ENCODE assay signal across 9 mouse cellular contexts in genomic region chr15:93750953-93751352, GRCm38 (mm10).
DNase-seq lines count a peak whose midpoint lies in the region; ATAC-seq and TF ChIP-seq lines count a peak whose summit lies in the region.
"Had no signal": no experiment of that assay in that cellular context is flagged by ENCODE, and none has a peak within 500 bp of the region (broad histone marks: within the 10 kb centered on the region; RNA-seq: fewer than 3 reads in every experiment).

No protein-coding gene starts in this region.

- no peak overlapping the region for H3K4me3 ChIP-seq in hindbrain, embryonic 11.5 days (ENCODE audit: low read depth, low read length)
- no peak overlapping the region for H3K4me3 ChIP-seq in hindbrain, embryonic 13.5 days
- no peak overlapping the region for H3K4me3 ChIP-seq in heart, embryonic 12.5 days
- H3K4me3 ChIP-seq in lung, adult 2 months (replicated peaks; ENCODE audit: extremely low read depth, low read depth, low read length): no peak overlapping the region
- H3K4me3 ChIP-seq in forebrain, embryonic 12.5 days (replicated peaks): no peak overlapping the region
- H3K4me3 ChIP-seq: erythroblast, embryonic 14.5 days had no signal

- DNase-seq in hindbrain, embryonic 11.5 days (ENCODE audit: low spot score): peak; percentile 19
- DNase-seq in brain, embryonic 14.5 days (ENCODE audit: low read depth): peak; percentile 19
- peak; percentile 9 to 23 for DNase-seq in layer of hippocampus, adult 8-10 months (ENCODE audit: low spot score in 2 of 2)
- DNase-seq in lung, adult 2 months: no peak
- DNase-seq in testis, postnatal 10 days (ENCODE audit: low spot score): peak; percentile 53

- H3K4me2 ChIP-seq in hindbrain, embryonic 11.5 days (replicated peaks; ENCODE audit: low read depth, low read length): no peak overlapping the region
- no peak overlapping the region for H3K4me2 ChIP-seq in hindbrain, embryonic 13.5 days
- peak overlapping the region; percentile 50 for H3K4me2 ChIP-seq in heart, embryonic 12.5 days
- no peak overlapping the region for H3K4me2 ChIP-seq in forebrain, embryonic 12.5 days

- no peaks in the 10 kb centered on the region for H3K4me1 ChIP-seq in hindbrain, embryonic 11.5 days (replicated peaks; ENCODE audit: control insufficient read depth, insufficient read depth, low read length)
- H3K4me1 ChIP-seq in hindbrain, embryonic 13.5 days (replicated peaks): no peaks in the 10 kb centered on the region
- peaks cover 6% of the 10 kb centered on the region; the same call in 1 of the 2 replicates for H3K4me1 ChIP-seq in heart, embryonic 12.5 days (replicated peaks)
- H3K4me1 ChIP-seq in lung, adult 2 months (ENCODE audit: control insufficient read depth, insufficient read depth, low read length): peaks cover 2% of the 10 kb centered on the region; the same call in 1 of the 2 replicates
- no peaks in the 10 kb centered on the region for H3K4me1 ChIP-seq in forebrain, embryonic 12.5 days

- H3K9me3 ChIP-seq in hindbrain, embryonic 11.5 days (ENCODE audit: control insufficient read depth, low read length): no peaks in the 10 kb centered on the region
- H3K9me3 ChIP-seq in hindbrain, embryonic 13.5 days: no peaks in the 10 kb centered on the region
- 0 out of 2 replicates have a peak, but pooled peaks cover 7% of the 10 kb centered on the region for H3K9me3 ChIP-seq in heart, embryonic 12.5 days (replicated peaks)
- no peaks in the 10 kb centered on the region for H3K9me3 ChIP-seq in forebrain, embryonic 12.5 days

- TF ChIP-seq CTCF in brain, embryonic 14.5 days (IDR thresholded peaks at IDR 0.05; ENCODE audit: borderline replicate concordance, extremely low read depth, insufficient read depth, insufficient read length): peak; percentile 15; the same call in 1 of the 2 replicates
- peak; percentile 38; the same call in 1 of the 2 replicates for TF ChIP-seq CTCF in lung, adult 2 months (IDR thresholded peaks at IDR 0.05; ENCODE audit: insufficient read depth, low read length)

- WGBS in hindbrain, embryonic 11.5 days: 54% methylated on average over 8 of the region's 8 CpGs
- 61% methylated on average over 8 of the region's 8 CpGs for WGBS in hindbrain, embryonic 13.5 days
- WGBS in heart, embryonic 12.5 days: 10% methylated on average over 8 of the region's 8 CpGs
- 14% methylated on average over 8 of the region's 8 CpGs for WGBS in lung, adult 2 months
- 65% methylated on average over 8 of the region's 8 CpGs for WGBS in forebrain, embryonic 12.5 days

- H3K27ac ChIP-seq in hindbrain, embryonic 11.5 days (ENCODE audit: low read depth, low read length): no peak overlapping the region
- no peak overlapping the region for H3K27ac ChIP-seq in hindbrain, embryonic 13.5 days
- H3K27ac ChIP-seq in heart, embryonic 12.5 days (ENCODE audit: poor library complexity, severe bottlenecking): peak overlapping the region; percentile 66; the same call in 1 of the 2 replicates
- H3K27ac ChIP-seq in forebrain, embryonic 12.5 days: no peak overlapping the region

- no peak for ATAC-seq in hindbrain, embryonic 11.5 days (ENCODE audit: low FRiP score)
- ATAC-seq in hindbrain, embryonic 13.5 days (ENCODE audit: low FRiP score): no peak
- ATAC-seq in heart, embryonic 12.5 days (ENCODE audit: insufficient number of reproducible peaks, low FRiP score): no peak
- no peak for ATAC-seq in forebrain, embryonic 12.5 days (ENCODE audit: low FRiP score)

- no peak overlapping the region for H3K9ac ChIP-seq in hindbrain, embryonic 11.5 days (ENCODE audit: low read depth, low read length)
- H3K9ac ChIP-seq in hindbrain, embryonic 13.5 days: no peak overlapping the region
- no peak overlapping the region for H3K9ac ChIP-seq in heart, embryonic 12.5 days
- no peak overlapping the region for H3K9ac ChIP-seq in forebrain, embryonic 12.5 days

- no peaks in the 10 kb centered on the region for H3K27me3 ChIP-seq in hindbrain, embryonic 11.5 days (ENCODE audit: control insufficient read depth, insufficient read depth, low read length)
- no peaks in the 10 kb centered on the region for H3K27me3 ChIP-seq in hindbrain, embryonic 13.5 days
- no peaks in the 10 kb centered on the region for H3K27me3 ChIP-seq in heart, embryonic 12.5 days (replicated peaks)
- no peaks in the 10 kb centered on the region for H3K27me3 ChIP-seq in forebrain, embryonic 12.5 days

- H3K36me3 ChIP-seq in hindbrain, embryonic 11.5 days (ENCODE audit: control insufficient read depth, insufficient read depth, low read length): no peaks in the 10 kb centered on the region
- H3K36me3 ChIP-seq in hindbrain, embryonic 13.5 days: no peaks in the 10 kb centered on the region
- no peaks in the 10 kb centered on the region for H3K36me3 ChIP-seq in heart, embryonic 12.5 days
- no peaks in the 10 kb centered on the region for H3K36me3 ChIP-seq in forebrain, embryonic 12.5 days (replicated peaks)

- no peak for TF ChIP-seq POLR2A in brain, embryonic 14.5 days (IDR thresholded peaks at IDR 0.05; ENCODE audit: borderline replicate concordance, extremely low read depth, insufficient read depth, insufficient read length, poor library complexity, severe bottlenecking)
- no peak for TF ChIP-seq POLR2A in lung, adult 2 months (IDR thresholded peaks at IDR 0.05; ENCODE audit: borderline replicate concordance, extremely low read depth, low read depth, low read length)
